Mouse (Mus musculus) CD8-positive naive resting alpha-beta T cell, adult 2 months (primary cell): ENCODE measurements around the gene Csnk1e.

Experiments
- DNase-seq, 2 experiments: peaks; one replicate each; pipeline ENCODE4 v3.0.0; 2022; ENCODE audit warnings: low read depth in 2 of 2, low spot score in 2 of 2

Gene Csnk1e

GRCm38 (mm10) chr15:79424602-79425001, 30.8 kb downstream of the Csnk1e start:
- DNase-seq: no peak

DNA sequence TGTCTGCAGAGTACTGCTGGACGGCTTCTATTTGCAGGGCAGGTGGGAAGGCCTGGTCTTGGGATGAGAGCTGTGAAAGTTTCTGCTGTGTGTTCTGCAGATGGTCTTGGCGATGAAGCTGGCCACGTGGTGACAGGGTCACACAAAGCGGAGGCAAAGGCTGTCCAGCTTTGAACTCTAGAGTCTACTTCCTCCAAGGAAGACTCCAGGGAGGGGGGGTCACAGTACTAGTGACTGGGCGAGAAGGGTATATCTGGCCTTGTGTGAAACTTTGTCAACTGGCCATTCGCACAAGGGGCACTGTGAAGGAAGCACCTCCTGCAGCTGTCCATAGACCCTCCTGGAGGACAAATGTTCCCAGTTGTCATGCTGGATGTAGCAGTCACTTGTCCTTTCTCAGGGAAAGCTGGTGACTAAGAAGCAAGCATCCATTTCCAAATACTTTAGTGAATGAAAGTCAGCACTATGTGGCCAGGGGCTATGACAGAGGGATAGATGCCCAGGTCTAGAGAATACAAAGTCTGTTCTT, 32.6 kb downstream of the Csnk1e start:
- DNase-seq: no peak

GRCm38 (mm10) chr15:79418677-79419076, 36.7 kb downstream of the Csnk1e start:
- no peak for DNase-seq

DNA sequence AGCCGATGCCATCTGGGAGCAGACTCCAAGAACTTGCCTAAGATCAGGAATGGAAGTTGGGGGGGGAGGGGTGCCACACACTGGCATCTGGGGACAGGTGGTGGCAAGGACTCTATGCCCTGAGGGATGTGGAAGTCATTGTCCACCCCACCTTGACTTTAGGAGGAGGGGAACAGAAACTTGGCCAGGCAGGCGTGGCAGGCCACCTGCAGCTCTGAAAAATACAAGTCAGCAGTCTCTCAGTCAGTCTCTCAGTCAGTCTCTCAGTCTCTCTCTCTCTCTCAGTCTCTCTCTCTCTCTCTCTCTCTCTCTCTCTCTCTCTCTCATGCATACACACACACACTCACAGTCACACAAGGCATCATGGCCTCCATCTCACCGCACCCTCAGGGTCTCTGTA, 37.1 kb downstream of the Csnk1e start:
- no peak for DNase-seq

- no peak for DNase-seq
Observed at GRCm38 (mm10) chr15:79417379-79417778, 38.0 kb downstream of the Csnk1e start.

DNA sequence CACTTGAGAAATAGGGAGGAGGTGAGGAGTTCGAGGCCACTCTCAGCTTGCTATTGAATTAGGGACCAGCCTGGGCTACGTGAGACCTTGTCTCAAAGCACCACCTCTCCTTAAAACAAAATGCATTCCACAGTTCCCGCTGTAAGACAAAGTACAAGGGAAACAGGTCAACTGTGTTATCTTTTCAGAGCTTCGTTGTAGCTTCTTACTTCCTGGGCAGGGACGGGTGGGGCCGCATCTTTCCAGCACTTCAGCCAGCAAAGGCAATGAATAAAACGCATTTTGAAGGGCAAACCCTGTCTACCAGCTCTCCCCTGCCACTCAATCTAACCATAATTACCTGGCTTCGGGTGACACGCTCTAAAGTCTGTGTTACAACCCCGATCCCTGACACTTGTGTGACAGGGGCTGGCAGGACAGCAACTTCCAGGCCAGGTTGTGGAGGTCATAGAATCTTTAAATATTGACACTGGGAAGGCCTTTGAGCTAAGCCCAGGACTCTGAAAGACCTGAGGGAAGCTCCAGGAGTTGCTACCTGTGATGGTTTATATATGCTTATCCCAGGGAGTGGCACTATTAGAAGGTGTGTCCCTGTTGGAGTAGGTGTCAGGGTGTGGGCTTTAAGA, 38.8 kb downstream of the Csnk1e start:
- DNase-seq: no peak

DNA sequence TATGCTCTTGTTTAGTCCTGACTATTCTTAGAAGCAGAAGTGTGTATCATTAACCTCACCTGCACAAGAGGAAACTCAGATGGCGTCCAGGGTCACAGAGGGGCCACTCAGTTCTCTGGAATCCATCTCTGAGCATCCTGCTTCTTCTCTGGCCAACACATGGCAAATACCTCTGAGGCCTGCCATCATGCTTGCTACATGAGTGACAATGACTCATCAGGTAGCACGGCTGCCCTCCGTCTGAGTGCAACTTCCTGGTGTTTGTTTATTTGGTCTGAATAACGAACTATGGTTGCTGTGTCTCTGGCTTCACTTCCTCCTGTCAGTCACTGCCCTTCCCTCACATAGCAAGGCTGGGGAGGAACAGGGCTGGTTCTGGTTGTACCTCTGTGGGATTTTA, 40.9 kb downstream of the Csnk1e start:
- DNase-seq: no peak

DNA sequence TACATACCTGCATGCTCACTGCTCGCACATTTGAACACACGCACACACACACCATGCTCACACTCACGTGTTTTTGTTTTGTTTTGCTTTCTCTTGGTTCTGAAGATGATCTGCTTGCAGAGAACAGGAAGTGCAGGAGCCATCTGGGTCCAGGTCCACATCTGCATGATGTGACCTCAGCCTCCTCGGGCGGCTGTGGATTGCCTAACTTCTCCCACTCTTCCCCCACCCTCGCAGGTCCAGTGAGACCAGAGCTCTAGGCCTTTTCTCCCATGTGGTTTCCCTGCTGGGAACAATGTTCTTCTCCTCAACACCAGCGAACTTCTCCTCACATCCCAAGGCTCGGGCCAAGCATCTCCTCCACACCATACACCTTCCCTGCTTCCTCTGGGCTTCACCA, 41.6 kb downstream of the Csnk1e start:
- DNase-seq: no peak

GRCm38 (mm10) chr15:79413201-79413600, 42.2 kb downstream of the Csnk1e start:
- no peak for DNase-seq

DNA sequence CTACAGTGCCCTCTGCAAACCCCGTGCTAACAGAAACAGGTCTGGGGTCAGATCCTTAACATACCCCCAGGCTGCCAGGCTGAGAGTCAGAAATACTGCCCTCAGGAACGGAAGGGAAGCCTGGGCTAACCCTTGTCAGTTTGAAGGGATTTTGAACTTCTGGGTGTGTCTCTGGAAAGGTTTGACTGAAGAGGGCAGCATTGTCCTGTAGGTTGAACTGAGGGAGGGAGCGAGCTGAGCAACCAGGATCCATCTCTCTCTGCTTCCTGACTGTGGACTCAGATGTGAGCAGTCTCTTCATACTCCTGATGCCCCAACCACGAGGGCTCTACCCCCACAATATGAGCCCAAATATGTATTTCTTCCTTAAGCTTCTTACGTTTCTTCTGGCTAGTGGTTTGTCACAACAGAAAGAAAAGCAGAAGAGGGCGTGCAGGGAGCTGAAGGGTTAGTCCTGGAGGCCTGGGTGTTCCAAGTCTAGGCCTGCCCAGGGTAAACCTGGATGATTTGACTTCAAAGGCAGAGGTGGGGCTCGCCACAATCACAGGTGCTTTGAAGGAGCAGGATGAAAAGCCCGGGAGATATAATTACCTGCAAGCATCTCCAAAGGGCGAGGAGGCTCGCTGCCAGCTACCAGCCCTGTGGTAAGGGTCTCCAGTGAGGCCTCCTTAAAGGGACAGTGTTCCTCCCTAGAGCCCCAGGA, 43.9 kb downstream of the Csnk1e start:
- DNase-seq: no peak

DNA sequence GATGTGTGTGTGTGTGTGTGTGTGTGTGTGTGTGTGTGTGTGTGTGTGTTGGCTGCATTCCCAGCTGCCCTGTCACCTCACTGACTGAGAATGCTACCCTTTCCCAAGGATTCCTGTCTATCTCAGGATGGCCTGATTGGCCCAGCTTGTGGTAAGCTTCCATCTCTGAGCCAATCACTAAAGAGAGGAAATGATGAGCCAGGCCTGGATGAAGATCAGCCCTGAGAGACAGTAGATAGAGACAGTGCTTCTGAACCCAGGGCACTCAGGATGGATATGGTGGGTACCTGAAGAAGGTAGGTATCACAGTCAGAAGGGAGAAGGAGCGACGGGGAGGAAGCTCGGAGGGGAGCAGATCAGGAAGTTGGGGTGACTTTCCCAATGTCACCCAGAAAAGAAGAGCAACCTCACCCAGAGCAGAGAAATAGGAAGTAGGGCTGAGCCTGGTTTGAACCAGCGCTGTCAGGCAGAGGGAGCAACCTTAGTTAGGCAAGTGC, 46.2 kb downstream of the Csnk1e start:
- DNase-seq: no peak

GRCm38 (mm10) chr15:79406564-79406963, 48.8 kb downstream of the Csnk1e start:
- no peak for DNase-seq

GRCm38 (mm10) chr15:79404277-79404676, 51.1 kb downstream of the Csnk1e start:
- DNase-seq: no peak

- DNase-seq: no peak
Observed at GRCm38 (mm10) chr15:79403763-79404210, 51.6 kb downstream of the Csnk1e start.

DNA sequence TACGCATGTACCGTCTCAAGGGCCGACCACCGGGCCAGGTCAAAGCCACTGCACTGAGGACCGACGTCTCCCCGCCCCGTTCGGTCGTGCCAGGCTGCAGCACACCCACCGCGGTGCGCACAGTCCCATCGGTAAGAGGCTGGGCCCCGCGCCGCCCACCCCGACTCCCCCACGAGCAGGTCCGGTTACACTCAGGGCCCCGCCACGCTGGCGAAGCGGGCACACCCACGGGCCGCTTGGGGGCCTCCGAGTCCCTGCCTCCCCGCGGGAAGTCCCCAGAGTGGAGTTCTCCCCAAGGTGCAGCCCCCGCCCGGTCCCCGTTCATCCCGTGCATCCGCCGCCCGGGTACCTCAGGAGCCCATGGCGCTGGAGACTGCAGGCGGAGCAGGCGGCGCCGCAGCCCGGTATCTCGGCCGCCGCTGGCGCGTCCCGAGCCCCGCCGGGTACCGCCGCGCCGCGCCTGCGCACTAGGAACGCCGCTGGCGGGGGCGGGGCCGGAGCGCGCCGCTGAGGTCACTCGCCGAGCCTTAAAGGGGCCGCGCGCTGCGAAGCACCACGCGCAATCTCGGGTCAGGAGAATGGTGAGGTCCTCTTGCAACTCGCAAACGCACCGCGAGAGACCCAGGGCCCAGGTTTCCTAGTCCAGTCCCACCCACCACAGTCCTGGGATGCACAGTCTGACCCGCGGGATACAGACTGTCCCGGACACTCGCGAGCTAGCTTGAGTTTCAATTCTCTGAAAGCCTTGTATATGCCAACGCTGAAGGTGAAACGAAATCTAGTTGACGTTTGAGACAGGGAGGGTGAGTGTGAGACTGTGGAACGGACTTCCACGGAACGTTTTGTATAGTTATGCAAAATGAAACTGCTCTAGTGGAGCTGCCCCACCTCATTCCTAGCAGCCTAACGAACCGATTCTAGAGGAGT, 52.3 kb downstream of the Csnk1e start, which contains the start of gene Tmem184b:
Gene Tmem184b (minus strand): TSS at position 734 of the 927 bp plus-strand sequence.
- DNase-seq: peak; percentile 76 to 79

DNA sequence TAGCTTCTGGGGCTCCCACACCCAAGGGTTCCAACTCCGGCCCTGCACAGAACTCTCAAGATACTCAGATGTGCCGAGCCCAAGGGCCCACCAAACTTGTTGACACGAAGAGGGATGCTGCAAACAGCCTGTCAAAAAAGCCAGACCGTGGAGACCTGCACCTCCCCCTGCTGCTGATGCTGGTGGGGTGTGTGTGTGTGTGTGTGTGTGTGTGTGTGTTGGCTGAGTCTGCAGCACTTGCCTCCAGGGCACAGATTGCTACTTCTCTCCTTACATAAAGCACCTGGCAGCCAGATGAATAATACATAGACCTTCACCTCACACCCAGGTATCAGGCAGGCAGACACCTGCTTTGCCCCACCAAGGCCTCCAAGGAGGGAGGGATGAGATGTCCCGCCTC, 53.2 kb downstream of the Csnk1e start:
- peak in 1 of 2 experiments; percentile 17 for DNase-seq

DNA sequence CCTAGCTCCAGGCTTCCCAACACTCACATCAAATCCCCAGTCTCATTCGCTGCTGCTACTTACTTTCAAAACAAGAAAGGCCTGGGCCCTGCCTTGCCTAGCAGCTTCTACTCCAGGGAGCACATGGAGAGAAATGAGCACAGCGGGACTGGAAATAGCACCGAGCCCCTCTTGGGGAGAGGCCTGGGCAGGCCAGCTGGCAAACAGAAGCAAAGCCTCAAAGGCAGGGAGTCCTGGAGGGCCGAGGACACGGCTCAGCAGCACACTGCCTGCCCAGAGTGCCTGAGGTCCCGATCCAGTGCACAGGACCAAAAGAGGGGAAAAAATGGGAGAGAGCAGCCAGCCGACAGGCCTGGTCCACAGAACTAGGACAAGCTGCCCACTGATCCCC, 54.4 kb downstream of the Csnk1e start:
- no peak for DNase-seq

- no peak for DNase-seq
Observed at GRCm38 (mm10) chr15:79400134-79400974, 55.0 kb downstream of the Csnk1e start.

GRCm38 (mm10) chr15:79399231-79400052, 55.9 kb downstream of the Csnk1e start:
- no peak for DNase-seq
